Mouse (Mus musculus) embryonic facial prominence, embryonic 13.5 days (tissue): ENCODE measurements around the gene Mrnip. TPM values are rescaled to one million over a fixed set of nuclear protein-coding genes. Genes with fewer than 3 reads are reported as not detected.

Source experiments
- ATAC-seq: fragments of 200-750 bp; cut with Nextera tagmentation; 2 replicates; pipeline ENCODE4 v1.8.0; 2017; ENCODE audit warnings: low read depth; ENCODE audit not compliant: insufficient number of reproducible peaks, insufficient read depth, low FRiP score, low TSS enrichment
- H3K27ac ChIP-seq: fragments of 300-500 bp; sonication (generic); 2 replicates; pipeline ENCODE4 v1.5.1; 2015; ENCODE audit warnings: moderate library complexity, mild to moderate bottlenecking, inconsistent platforms
- H3K27me3 ChIP-seq: fragments of 300-500 bp; sonication (generic); 2 replicates; pipeline ENCODE4 v1.6.1; 2015; ENCODE audit warnings: mild to moderate bottlenecking, inconsistent platforms
- H3K36me3 ChIP-seq: fragments of 300-500 bp; sonication (generic); 2 replicates; pipeline ENCODE4 v1.6.1; 2015; ENCODE audit warnings: mild to moderate bottlenecking, inconsistent platforms
- H3K4me1 ChIP-seq: fragments of 300-500 bp; sonication (generic); 2 replicates; pipeline ENCODE4 v1.6.1; 2015; ENCODE audit warnings: inconsistent platforms
- H3K4me2 ChIP-seq: fragments of 300-500 bp; sonication (generic); 2 replicates; pipeline ENCODE4 v1.6.1; 2015; ENCODE audit warnings: moderate library complexity, mild to moderate bottlenecking, inconsistent platforms
- H3K4me3 ChIP-seq: fragments of 300-500 bp; sonication (generic); 2 replicates; pipeline ENCODE4 v1.5.1; 2015; ENCODE audit warnings: mild to moderate bottlenecking, inconsistent platforms
- H3K9ac ChIP-seq: fragments of 300-500 bp; sonication (generic); 2 replicates; pipeline ENCODE4 v1.6.1; 2015; ENCODE audit warnings: mild to moderate bottlenecking, inconsistent platforms
- H3K9me3 ChIP-seq: fragments of 300-500 bp; sonication (generic); 2 replicates; pipeline ENCODE4 v1.6.1; 2016; ENCODE audit warnings: inconsistent platforms
- WGBS: fragments of 180-500 bp; shearing (Covaris S2); methylation state at CpG from one replicate; pipeline ENCODE4 v1.1.7; 2015; ENCODE audit warnings: mixed read lengths; 5-methylcytosine and 5-hydroxymethylcytosine counted together
- polyA plus RNA-seq: library from polyadenylated mRNA; unstranded; fragments of >200 nt; fragmentation: Nextera tagmentation; extraction: Ambion mirVana; gene quantifications from 2 replicates; pipeline ENCODE4 v1.2.1, GENCODE M21; 2015

Mrnip gene
- polyA plus RNA-seq, 1 experiment from 2014 or later = 22.9 TPM

- H3K4me2 ChIP-seq = no peak overlapping the region
- WGBS = 85% methylated on average over 4 of the region's 4 CpGs
- no peak for ATAC-seq
- H3K27ac ChIP-seq = no peak overlapping the region
- no peak overlapping the region for H3K4me3 ChIP-seq
- H3K9ac ChIP-seq = no peak overlapping the region
- no peaks in the 10 kb centered on the region for H3K9me3 ChIP-seq
- H3K27me3 ChIP-seq = no peaks in the 10 kb centered on the region
- H3K36me3 ChIP-seq = peaks cover 14% of the 10 kb centered on the region; the same call in 1 of the 2 replicates
- no peaks in the 10 kb centered on the region for H3K4me1 ChIP-seq
Measured at GRCm38 (mm10) chr11:50190362-50190761, 16.1 kb downstream of the Mrnip start.

DNA sequence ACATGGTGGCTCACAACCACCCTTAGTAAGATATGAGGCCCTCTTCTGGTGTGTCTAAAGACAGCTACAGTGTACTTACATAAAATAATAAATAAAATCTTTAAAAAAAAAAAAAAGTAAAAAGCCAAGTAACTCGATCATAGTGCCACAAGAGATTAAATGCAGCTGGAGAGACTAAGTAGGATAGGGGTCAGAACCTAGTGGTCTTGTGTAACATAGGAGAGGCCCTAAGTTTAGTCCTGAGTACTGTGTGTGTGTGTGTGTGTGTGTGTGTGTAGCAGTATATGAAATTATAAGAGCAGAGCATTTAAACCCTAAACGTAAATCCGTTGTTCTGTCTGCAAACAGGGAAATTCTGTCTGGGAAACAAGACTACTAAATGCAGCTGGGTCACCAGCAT lies 18.0 kb downstream of the Mrnip start:
- Histone ChIP-seq H3K27me3 (no peaks in the 10 kb centered on the region), H3K4me1 (no peaks in the 10 kb centered on the region)
- 70% methylated on average over 3 of the region's 3 CpGs for WGBS

GRCm38 (mm10) chr11:50194070-50194469 lies 19.8 kb downstream of the Mrnip start:
- no peak overlapping the region for H3K9ac ChIP-seq
- H3K9me3 ChIP-seq = no peaks in the 10 kb centered on the region
- no peak overlapping the region for H3K4me2 ChIP-seq
- no peak overlapping the region for H3K4me3 ChIP-seq
- ATAC-seq = no peak
- peaks cover 33% of the 10 kb centered on the region for H3K36me3 ChIP-seq
- 76% methylated on average over 7 of the region's 7 CpGs for WGBS
- H3K27ac ChIP-seq = no peak overlapping the region
- no peaks in the 10 kb centered on the region for H3K27me3 ChIP-seq
- H3K4me1 ChIP-seq = no peaks in the 10 kb centered on the region

More for the DNA sequence above, 18.0 kb downstream of the Mrnip start:
- no peak for ATAC-seq
- H3K9ac ChIP-seq = no peak overlapping the region
- peaks cover 26% of the 10 kb centered on the region for H3K36me3 ChIP-seq
- no peaks in the 10 kb centered on the region for H3K9me3 ChIP-seq
- no peak overlapping the region for H3K27ac ChIP-seq
- H3K4me2 ChIP-seq = no peak overlapping the region
- H3K4me3 ChIP-seq = no peak overlapping the region

- ATAC-seq = no peak
- no peak overlapping the region for H3K4me3 ChIP-seq
Measured at GRCm38 (mm10) chr11:50194793-50195192, 20.5 kb downstream of the Mrnip start.

DNA sequence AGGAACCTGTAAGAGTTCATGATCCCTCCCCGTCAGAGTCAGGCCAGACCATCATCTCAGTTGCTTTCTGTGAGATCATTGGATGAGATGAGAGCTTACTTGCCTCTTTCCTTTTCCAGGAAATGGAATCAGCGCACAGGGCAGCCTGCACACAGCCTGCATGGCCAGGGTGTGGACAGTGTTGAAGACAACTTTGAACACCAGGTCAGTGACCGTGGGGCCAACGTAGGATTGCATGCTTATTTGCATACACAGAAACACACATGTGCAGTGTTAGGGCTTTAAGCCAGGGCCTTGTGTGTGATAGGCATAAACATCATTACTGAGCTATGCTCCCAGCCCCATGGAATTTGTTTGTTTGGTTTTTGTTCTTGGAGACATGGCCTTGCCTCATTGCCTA lies 23.3 kb downstream of the Mrnip start:
- Histone ChIP-seq H3K36me3 (peaks cover 68% of the 10 kb centered on the region), H3K27ac (no peak overlapping the region), H3K4me3 (no peak overlapping the region), H3K9me3 (no peaks in the 10 kb centered on the region), H3K4me2 (no peak overlapping the region), H3K4me1 (no peaks in the 10 kb centered on the region), H3K9ac (no peak overlapping the region), H3K27me3 (no peaks in the 10 kb centered on the region)
- no peak for ATAC-seq
- 84% methylated on average over 4 of the region's 4 CpGs for WGBS

More at GRCm38 (mm10) chr11:50194793-50195192, 20.5 kb downstream of the Mrnip start:
- Histone ChIP-seq H3K27ac (no peak overlapping the region), H3K9me3 (no peaks in the 10 kb centered on the region), H3K27me3 (no peaks in the 10 kb centered on the region), H3K36me3 (peaks cover 41% of the 10 kb centered on the region), H3K4me1 (no peaks in the 10 kb centered on the region), H3K9ac (no peak overlapping the region), H3K4me2 (no peak overlapping the region)
- 81% methylated on average over 4 of the region's 4 CpGs for whole genome bisulfite sequencing

DNA sequence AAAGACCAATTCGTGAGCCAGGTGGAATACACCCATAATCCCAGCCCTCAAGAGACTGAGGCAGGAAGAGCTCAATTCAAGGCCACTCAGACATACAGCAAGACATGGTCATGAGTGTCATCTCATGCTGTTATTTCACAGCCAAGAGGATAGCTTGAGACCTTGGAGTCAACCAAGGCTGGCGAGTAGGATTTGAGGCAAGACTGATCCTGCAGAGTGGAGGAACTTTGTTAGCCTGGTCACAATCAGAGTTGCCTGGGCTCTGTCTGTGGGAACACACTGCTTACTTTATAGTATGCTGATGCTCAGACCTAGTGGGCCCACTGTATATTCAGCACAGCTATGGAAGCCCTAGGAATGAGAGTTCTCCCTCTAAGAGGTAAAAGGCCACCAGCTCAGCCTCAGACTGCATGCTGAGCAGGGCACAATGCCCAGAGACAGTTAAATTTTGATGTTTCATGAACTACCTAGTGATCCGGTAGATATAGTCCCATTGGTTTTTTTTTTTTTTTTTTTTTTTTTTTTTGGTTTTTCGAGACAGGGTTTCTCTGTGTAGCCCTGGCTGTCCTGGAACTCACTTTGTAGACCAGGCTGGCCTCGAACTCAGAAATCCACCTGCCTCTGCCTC lies 24.1 kb downstream of the Mrnip start:
- ATAC-seq = no peak
- Histone ChIP-seq H3K36me3 (peaks cover 76% of the 10 kb centered on the region), H3K9me3 (no peaks in the 10 kb centered on the region), H3K4me1 (no peaks in the 10 kb centered on the region), H3K4me2 (no peak overlapping the region), H3K4me3 (no peak overlapping the region), H3K27me3 (no peaks in the 10 kb centered on the region), H3K27ac (no peak overlapping the region), H3K9ac (no peak overlapping the region)
- WGBS = 87% methylated on average over 4 of the region's 5 CpGs

DNA sequence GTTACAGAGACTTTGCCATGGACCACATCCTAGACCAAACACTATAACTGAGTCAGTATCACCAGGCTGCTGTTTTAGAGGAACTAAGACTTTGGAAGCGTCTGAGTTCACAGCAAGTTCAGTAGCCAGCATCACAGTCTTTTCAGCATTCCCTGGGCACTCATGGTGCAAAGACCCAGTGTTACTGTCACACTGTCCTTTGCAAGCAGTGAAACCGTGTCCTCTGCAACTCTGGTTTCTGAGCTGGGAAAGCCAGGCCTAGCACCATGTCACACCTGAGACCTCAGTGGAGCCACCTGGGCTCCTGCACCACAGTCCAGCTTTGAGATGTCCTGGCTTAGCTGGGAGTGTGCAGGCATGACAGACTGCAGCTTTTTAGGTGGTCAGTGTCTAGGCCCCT lies 24.7 kb downstream of the Mrnip start:
- no peaks in the 10 kb centered on the region for H3K9me3 ChIP-seq
- ATAC-seq = no peak
- no peak overlapping the region for H3K4me2 ChIP-seq
- H3K27ac ChIP-seq = no peak overlapping the region
- peaks cover 80% of the 10 kb centered on the region for H3K36me3 ChIP-seq
- no peak overlapping the region for H3K4me3 ChIP-seq
- no peak overlapping the region for H3K9ac ChIP-seq
- H3K27me3 ChIP-seq = no peaks in the 10 kb centered on the region
- 86% methylated on average over 2 of the region's 2 CpGs for WGBS
- H3K4me1 ChIP-seq = no peaks in the 10 kb centered on the region

DNA sequence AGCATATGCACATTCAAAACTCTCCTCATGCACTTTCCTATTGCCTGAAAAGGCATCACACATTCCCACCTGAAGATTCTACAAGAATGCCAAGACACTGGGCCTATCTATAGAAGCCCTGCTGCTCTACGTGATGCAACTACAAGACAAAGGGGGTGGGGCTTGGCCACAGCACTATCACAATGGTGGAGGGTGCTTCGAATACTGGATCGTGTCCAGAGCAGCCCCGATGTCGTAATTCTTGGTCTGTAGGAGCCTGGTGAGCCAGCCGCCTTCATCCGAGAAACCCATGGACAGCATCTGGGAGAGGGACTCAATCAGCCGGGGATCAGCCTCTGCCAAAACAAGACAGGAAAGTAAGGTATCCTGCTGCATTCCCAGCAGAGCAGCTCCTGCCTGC lies 26.4 kb downstream of the Mrnip start:
- no peaks in the 10 kb centered on the region for H3K4me1 ChIP-seq
- no peak overlapping the region for H3K27ac ChIP-seq
- ATAC-seq = no peak
- H3K9ac ChIP-seq = no peak overlapping the region
- WGBS = 85% methylated on average over 8 of the region's 8 CpGs
- no peak overlapping the region for H3K4me2 ChIP-seq
- H3K36me3 ChIP-seq = peaks cover 90% of the 10 kb centered on the region
- no peak overlapping the region for H3K4me3 ChIP-seq
- no peaks in the 10 kb centered on the region for H3K9me3 ChIP-seq
- H3K27me3 ChIP-seq = no peaks in the 10 kb centered on the region

- Histone ChIP-seq H3K4me1 (no peaks in the 10 kb centered on the region), H3K36me3 (peaks cover 92% of the 10 kb centered on the region), H3K9ac (no peak overlapping the region), H3K4me2 (no peak overlapping the region), H3K27ac (no peak overlapping the region), H3K27me3 (no peaks in the 10 kb centered on the region), H3K9me3 (no peaks in the 10 kb centered on the region), H3K4me3 (no peak overlapping the region)
- no peak for ATAC-seq
- 94% methylated on average over 3 of the region's 3 CpGs for WGBS
Measured at GRCm38 (mm10) chr11:50201590-50201989, 27.3 kb downstream of the Mrnip start.

- ATAC-seq = no peak
- 88% methylated on average over 9 of the region's 9 CpGs for WGBS
Measured at GRCm38 (mm10) chr11:50203302-50203827, 29.1 kb downstream of the Mrnip start.

DNA sequence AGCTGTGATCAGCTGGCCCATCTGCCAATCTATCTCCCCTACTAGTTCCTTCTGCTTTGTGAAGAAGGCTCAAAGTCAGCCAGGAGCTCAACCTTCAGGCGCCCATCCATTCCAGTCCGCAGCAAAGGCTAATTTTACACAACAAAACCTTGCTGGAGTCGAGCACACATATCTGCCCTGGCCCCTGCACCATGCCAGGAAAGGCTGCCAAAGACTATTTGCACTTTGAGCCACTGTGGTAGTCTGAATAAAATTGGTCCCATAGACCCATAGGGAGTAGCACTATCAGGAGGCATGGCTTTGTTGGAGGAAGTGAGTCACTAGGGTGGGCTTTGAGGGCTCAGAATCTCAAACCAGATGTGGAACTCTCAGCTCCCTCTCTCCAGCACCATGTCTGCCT lies 31.2 kb downstream of the Mrnip start:
- Histone ChIP-seq H3K27me3 (no peaks in the 10 kb centered on the region), H3K4me2 (no peak overlapping the region), H3K36me3 (peaks cover 78% of the 10 kb centered on the region), H3K27ac (no peak overlapping the region), H3K9ac (no peak overlapping the region), H3K4me1 (peaks cover 9% of the 10 kb centered on the region), H3K4me3 (no peak overlapping the region), H3K9me3 (no peaks in the 10 kb centered on the region)
- ATAC-seq = no peak
- WGBS = 86% methylated on average over 3 of the region's 3 CpGs

More at GRCm38 (mm10) chr11:50203302-50203827, 29.1 kb downstream of the Mrnip start:
- Histone ChIP-seq H3K9me3 (no peaks in the 10 kb centered on the region), H3K4me1 (no peaks in the 10 kb centered on the region), H3K9ac (no peak overlapping the region), H3K4me2 (no peak overlapping the region), H3K4me3 (no peak overlapping the region), H3K36me3 (peaks cover 93% of the 10 kb centered on the region), H3K27ac (no peak overlapping the region), H3K27me3 (no peaks in the 10 kb centered on the region)

- Histone ChIP-seq H3K4me1 (peaks cover 11% of the 10 kb centered on the region), H3K9me3 (no peaks in the 10 kb centered on the region), H3K9ac (no peak overlapping the region), H3K4me2 (no peak overlapping the region), H3K36me3 (peaks cover 72% of the 10 kb centered on the region), H3K27me3 (no peaks in the 10 kb centered on the region), H3K4me3 (no peak overlapping the region), H3K27ac (no peak overlapping the region)
- no peak for ATAC-seq
- 92% methylated on average over 2 of the region's 2 CpGs for WGBS
Measured at GRCm38 (mm10) chr11:50206037-50206436, 31.8 kb downstream of the Mrnip start.
